Mouse (Mus musculus): ENCODE measurements around the gene Chga.

DNA sequence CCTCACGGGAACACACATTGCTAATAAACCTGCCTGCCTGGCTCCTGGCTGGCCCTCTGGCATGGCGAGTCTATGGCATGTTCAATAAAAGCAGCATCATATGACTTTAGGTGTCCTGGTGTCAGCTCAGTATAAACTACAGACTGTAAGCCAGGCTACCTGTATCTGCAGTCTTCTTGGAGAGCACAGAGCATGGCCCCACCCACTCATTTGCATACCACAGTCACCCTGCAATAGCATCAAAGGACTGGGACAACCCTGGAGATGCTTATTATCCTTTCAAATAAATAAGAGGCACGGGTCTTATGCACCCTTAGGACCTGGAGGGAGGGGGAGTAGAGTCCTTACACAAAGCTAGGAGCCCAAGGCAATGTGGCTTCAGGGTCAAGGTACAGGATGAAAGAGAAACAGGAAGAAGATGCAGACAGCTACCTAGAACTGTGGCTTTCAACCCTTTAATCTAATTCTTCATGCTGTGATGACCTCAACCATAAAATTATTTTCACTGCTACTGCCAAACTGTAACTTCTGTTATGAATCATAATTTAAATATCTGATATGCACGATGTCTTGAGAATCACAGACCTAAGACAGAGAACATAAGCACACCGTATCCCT is 26.9 kb downstream of the Chga start:
- TF ChIP-seq CTCF (conservative IDR thresholded peaks at IDR 0.05; ENCODE audit: low read length), result no peak
- TF ChIP-seq POU5F1 (IDR thresholded peaks at IDR 0.05; ENCODE audit: borderline replicate concordance, low read length), result no peak

Data from E14TG2a.4 (cell line).